Mouse (Mus musculus): ENCODE measurements at regions not wholly inside any gene's neighbourhood (a gene's known extent, or its start where the extent isn't known, plus 50 kb on each side); places are given as distances from the start of the nearest gene placed in this dataset.

GRCm38 (mm10) chr4:45729801-45730200 is 69.0 kb upstream of the Aldh1b1 start:
- Histone ChIP-seq H3K4me3 (no peak overlapping the region), H3K27me3 (no peaks in the 10 kb centered on the region), H3K36me3 (no peaks in the 10 kb centered on the region), H3K9me3 (replicated peaks) (no peaks in the 10 kb centered on the region), H3K9ac (no peak overlapping the region), H3K4me1 (replicated peaks) (peaks cover 15% of the 10 kb centered on the region), H3K4me2 (no peak overlapping the region), H3K27ac (no peak overlapping the region)
- no peak for ATAC-seq (replicated peaks; ENCODE audit: insufficient number of reproducible peaks, insufficient read depth, low FRiP score, low read depth)
- 76% methylated on average over 4 of the region's 4 CpGs for WGBS

- no peak overlapping the region for H3K4me3 ChIP-seq
- 52% methylated on average over 4 of the region's 4 CpGs for WGBS
- H3K9me3 ChIP-seq (replicated peaks) = no peaks in the 10 kb centered on the region
- H3K27me3 ChIP-seq = no peaks in the 10 kb centered on the region
- no peaks in the 10 kb centered on the region for H3K36me3 ChIP-seq
- no peak for ATAC-seq (replicated peaks; ENCODE audit: insufficient number of reproducible peaks, insufficient read depth, low FRiP score, low read depth)
- H3K4me1 ChIP-seq (replicated peaks) = peaks cover 21% of the 10 kb centered on the region
- H3K9ac ChIP-seq = no peak overlapping the region
- H3K4me2 ChIP-seq = no peak overlapping the region
- no peak overlapping the region for H3K27ac ChIP-seq
Measured at GRCm38 (mm10) chr4:45728825-45729224, 70.0 kb upstream of the Aldh1b1 start.

GRCm38 (mm10) chr4:45727915-45728314 is 70.9 kb upstream of the Aldh1b1 start:
- no peaks in the 10 kb centered on the region for H3K36me3 ChIP-seq
- ATAC-seq (replicated peaks; ENCODE audit: insufficient number of reproducible peaks, insufficient read depth, low FRiP score, low read depth) = no peak
- no peaks in the 10 kb centered on the region for H3K27me3 ChIP-seq
- H3K4me3 ChIP-seq = no peak overlapping the region
- 80% methylated on average over 5 of the region's 5 CpGs for WGBS
- H3K9ac ChIP-seq = no peak overlapping the region
- no peak overlapping the region for H3K4me2 ChIP-seq
- H3K4me1 ChIP-seq (replicated peaks) = peaks cover 21% of the 10 kb centered on the region
- H3K9me3 ChIP-seq (replicated peaks) = no peaks in the 10 kb centered on the region
- H3K27ac ChIP-seq = no peak overlapping the region

- H3K27ac ChIP-seq = no peak overlapping the region
Measured at GRCm38 (mm10) chr4:45727474-45727873, 71.3 kb upstream of the Aldh1b1 start.

GRCm38 (mm10) chr4:45726783-45727182 is 72.0 kb upstream of the Aldh1b1 start:
- Histone ChIP-seq H3K36me3 (no peaks in the 10 kb centered on the region), H3K9me3 (replicated peaks) (no peaks in the 10 kb centered on the region), H3K27me3 (no peaks in the 10 kb centered on the region), H3K4me2 (no peak overlapping the region), H3K4me3 (no peak overlapping the region), H3K27ac (no peak overlapping the region), H3K4me1 (replicated peaks) (peaks cover 21% of the 10 kb centered on the region), H3K9ac (no peak overlapping the region)
- no peak for ATAC-seq (replicated peaks; ENCODE audit: insufficient number of reproducible peaks, insufficient read depth, low FRiP score, low read depth)
- 90% methylated on average over 5 of the region's 5 CpGs for WGBS

More at GRCm38 (mm10) chr4:45727474-45727873, 71.3 kb upstream of the Aldh1b1 start:
- no peak overlapping the region for H3K4me3 ChIP-seq
- peaks cover 21% of the 10 kb centered on the region for H3K4me1 ChIP-seq (replicated peaks)
- H3K4me2 ChIP-seq = no peak overlapping the region
- 69% methylated on average over 9 of the region's 9 CpGs for WGBS
- H3K9me3 ChIP-seq (replicated peaks) = no peaks in the 10 kb centered on the region
- no peaks in the 10 kb centered on the region for H3K36me3 ChIP-seq
- no peak for ATAC-seq (replicated peaks; ENCODE audit: insufficient number of reproducible peaks, insufficient read depth, low FRiP score, low read depth)
- no peak overlapping the region for H3K9ac ChIP-seq
- no peaks in the 10 kb centered on the region for H3K27me3 ChIP-seq

- ATAC-seq (replicated peaks; ENCODE audit: insufficient number of reproducible peaks, insufficient read depth, low FRiP score, low read depth) = no peak
- 35% methylated on average over 16 of the region's 16 CpGs for WGBS
Measured at GRCm38 (mm10) chr4:45725055-45725910, 73.5 kb upstream of the Aldh1b1 start.

GRCm38 (mm10) chr4:45720352-45720751 is 78.5 kb upstream of the Aldh1b1 start:
- no peaks in the 10 kb centered on the region for H3K36me3 ChIP-seq
- WGBS = 45% methylated on average over 5 of the region's 5 CpGs
- no peaks in the 10 kb centered on the region for H3K9me3 ChIP-seq (replicated peaks)

More at GRCm38 (mm10) chr4:45725055-45725910, 73.5 kb upstream of the Aldh1b1 start:
- Histone ChIP-seq H3K36me3 (no peaks in the 10 kb centered on the region), H3K9me3 (replicated peaks) (no peaks in the 10 kb centered on the region), H3K4me2 (peak overlapping the region; percentile 9; the same call in 1 of the 2 replicates), H3K4me3 (no peak overlapping the region), H3K27ac (peak overlapping the region; percentile 58), H3K4me1 (replicated peaks) (peaks cover 16% of the 10 kb centered on the region), H3K9ac (no peak overlapping the region), H3K27me3 (no peaks in the 10 kb centered on the region)

GRCm38 (mm10) chr4:45719564-45719963 is 79.3 kb upstream of the Aldh1b1 start:
- Histone ChIP-seq H3K4me3 (no peak overlapping the region), H3K27me3 (no peaks in the 10 kb centered on the region), H3K27ac (no peak overlapping the region), H3K36me3 (no peaks in the 10 kb centered on the region), H3K4me1 (replicated peaks) (peaks cover 3% of the 10 kb centered on the region; the same call in 1 of the 2 replicates), H3K4me2 (no peak overlapping the region), H3K9ac (no peak overlapping the region), H3K9me3 (replicated peaks) (no peaks in the 10 kb centered on the region)
- ATAC-seq (replicated peaks; ENCODE audit: insufficient number of reproducible peaks, insufficient read depth, low FRiP score, low read depth) = peak; percentile 31
- 77% methylated on average over 3 of the region's 3 CpGs for WGBS

More at GRCm38 (mm10) chr4:45720352-45720751, 78.5 kb upstream of the Aldh1b1 start:
- Histone ChIP-seq H3K9ac (no peak overlapping the region), H3K4me3 (no peak overlapping the region), H3K4me1 (replicated peaks) (peaks cover 11% of the 10 kb centered on the region), H3K4me2 (no peak overlapping the region), H3K27me3 (no peaks in the 10 kb centered on the region), H3K27ac (no peak overlapping the region)
- no peak for ATAC-seq (replicated peaks; ENCODE audit: insufficient number of reproducible peaks, insufficient read depth, low FRiP score, low read depth)

GRCm38 (mm10) chr4:45715878-45716277 is 82.9 kb upstream of the Aldh1b1 start:
- Histone ChIP-seq H3K9ac (no peak overlapping the region), H3K27ac (no peak overlapping the region), H3K9me3 (replicated peaks) (no peaks in the 10 kb centered on the region), H3K36me3 (no peaks in the 10 kb centered on the region), H3K4me2 (no peak overlapping the region), H3K4me3 (no peak overlapping the region), H3K4me1 (replicated peaks) (peaks cover 8% of the 10 kb centered on the region), H3K27me3 (no peaks in the 10 kb centered on the region)
- no peak for ATAC-seq (replicated peaks; ENCODE audit: insufficient number of reproducible peaks, insufficient read depth, low FRiP score, low read depth)
- WGBS = 62% methylated on average over 1 of the region's 1 CpGs

- no peaks in the 10 kb centered on the region for H3K9me3 ChIP-seq (replicated peaks)
- peaks cover 8% of the 10 kb centered on the region for H3K4me1 ChIP-seq (replicated peaks)
- no peak for ATAC-seq (replicated peaks; ENCODE audit: insufficient number of reproducible peaks, insufficient read depth, low FRiP score, low read depth)
- no peak overlapping the region for H3K27ac ChIP-seq
- 28% methylated on average over 10 of the region's 10 CpGs for WGBS
- H3K4me3 ChIP-seq = no peak overlapping the region
- H3K9ac ChIP-seq = no peak overlapping the region
- no peaks in the 10 kb centered on the region for H3K36me3 ChIP-seq
- H3K27me3 ChIP-seq = no peaks in the 10 kb centered on the region
- H3K4me2 ChIP-seq = no peak overlapping the region
Measured at GRCm38 (mm10) chr4:45713837-45714508, 84.8 kb upstream of the Aldh1b1 start.

- ATAC-seq (replicated peaks; ENCODE audit: insufficient number of reproducible peaks, insufficient read depth, low FRiP score, low read depth) = no peak
- H3K4me1 ChIP-seq (replicated peaks) = peaks cover 8% of the 10 kb centered on the region
- H3K9ac ChIP-seq = no peak overlapping the region
- no peak overlapping the region for H3K4me3 ChIP-seq
- no peak overlapping the region for H3K4me2 ChIP-seq
- H3K27ac ChIP-seq = no peak overlapping the region
- no peaks in the 10 kb centered on the region for H3K36me3 ChIP-seq
- 44% methylated on average over 8 of the region's 8 CpGs for WGBS
- no peaks in the 10 kb centered on the region for H3K9me3 ChIP-seq (replicated peaks)
- H3K27me3 ChIP-seq = no peaks in the 10 kb centered on the region
Measured at GRCm38 (mm10) chr4:45713046-45713706, 85.6 kb upstream of the Aldh1b1 start.
